Comparison of ENCODE assay signal across 9 mouse cellular contexts in the genomic region with DNA sequence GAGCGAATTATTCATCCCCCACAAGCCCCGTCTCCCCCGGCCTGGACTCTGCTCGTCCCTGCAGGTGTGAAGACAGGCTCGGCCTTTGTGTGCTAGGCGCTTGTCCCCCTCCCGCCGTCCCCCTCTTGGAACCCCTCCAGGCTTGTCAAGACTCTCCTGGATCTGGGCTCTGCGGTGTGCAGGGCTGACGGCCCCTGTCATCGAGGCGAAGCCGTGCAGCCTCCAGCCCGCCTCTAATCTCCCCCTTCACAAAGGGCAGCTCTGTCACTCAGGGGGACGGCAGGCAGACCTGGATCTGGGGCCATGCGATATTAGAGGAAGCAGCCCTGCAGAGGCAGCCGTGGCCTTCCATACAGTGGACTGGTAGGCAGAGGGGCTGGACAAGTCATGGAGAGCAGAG. TPM values are rescaled to one million over a fixed set of nuclear protein-coding genes. Genes with fewer than 3 reads are reported as not detected.
DNase-seq lines count a peak whose midpoint lies in the region; ATAC-seq and TF ChIP-seq lines count a peak whose summit lies in the region.
"Had no signal": no experiment of that assay in that cellular context is flagged by ENCODE, and none has a peak within 500 bp of the region (broad histone marks: within the 10 kb centered on the region; RNA-seq: fewer than 3 reads in every experiment).

No protein-coding gene starts in this region.

- H3K9ac ChIP-seq in liver, embryonic 11.5 days (ENCODE audit: low read depth, low read length): 0 out of 2 replicates have a peak overlapping the region, but pooled peaks have one; percentile 7
- H3K9ac ChIP-seq in hindbrain, postnatal 0 days (replicated peaks; ENCODE audit: low read length): no peak overlapping the region
- H3K9ac ChIP-seq in neural tube, embryonic 13.5 days: peak overlapping the region; percentile 58

- ATAC-seq in liver, embryonic 11.5 days (replicated peaks; ENCODE audit: low FRiP score): peak; percentile 64
- ATAC-seq in hindbrain, postnatal 0 days: peak; percentile 63
- peak; percentile 52 for ATAC-seq in neural tube, embryonic 13.5 days (ENCODE audit: low read depth)
- no peak for ATAC-seq in frontal cortex, adult (ENCODE audit: low TSS enrichment)

- WGBS in liver, embryonic 11.5 days: 18% methylated on average over 17 of the region's 17 CpGs
- 5% methylated on average over 17 of the region's 17 CpGs for WGBS in forebrain, embryonic 10.5 days
- 8% methylated on average over 17 of the region's 17 CpGs for WGBS in hindbrain, postnatal 0 days
- WGBS in neural tube, embryonic 13.5 days: 3% methylated on average over 17 of the region's 17 CpGs

- DNase-seq in liver, embryonic 11.5 days (ENCODE audit: low spot score): no peak
- DNase-seq in liver: no peak
- peak; percentile 33 for DNase-seq in forebrain, embryonic 10.5 days (ENCODE audit: extremely low spot score, low spot score)
- DNase-seq in hindbrain, postnatal 0 days (ENCODE audit: low spot score): peak; percentile 55
- no peak for DNase-seq in cerebellum, adult 8-10 months
- DNase-seq in kidney, postnatal 36 days: no peak

- peaks cover 10% of the 10 kb centered on the region for H3K27me3 ChIP-seq in liver, embryonic 11.5 days (replicated peaks; ENCODE audit: control insufficient read depth, insufficient read depth, low read length)
- peaks cover 66% of the 10 kb centered on the region for H3K27me3 ChIP-seq in forebrain, embryonic 10.5 days (ENCODE audit: poor library complexity, severe bottlenecking)
- no peaks in the 10 kb centered on the region for H3K27me3 ChIP-seq in hindbrain, postnatal 0 days (ENCODE audit: insufficient read depth, low read length)
- H3K27me3 ChIP-seq in neural tube, embryonic 13.5 days: peaks cover 11% of the 10 kb centered on the region; the same call in 1 of the 2 replicates

- no peaks in the 10 kb centered on the region for H3K9me3 ChIP-seq in liver, embryonic 11.5 days (ENCODE audit: control insufficient read depth, low read length)
- H3K9me3 ChIP-seq in forebrain, embryonic 10.5 days: no peaks in the 10 kb centered on the region
- no peaks in the 10 kb centered on the region for H3K9me3 ChIP-seq in hindbrain, postnatal 0 days (ENCODE audit: low read length)
- no peaks in the 10 kb centered on the region for H3K9me3 ChIP-seq in neural tube, embryonic 13.5 days
- H3K9me3 ChIP-seq: G1E had no signal

- H3K4me3 ChIP-seq in liver, embryonic 11.5 days (ENCODE audit: low read depth, low read length): no peak overlapping the region; the same call in 1 of the 2 replicates
- peak overlapping the region; percentile 39 for H3K4me3 ChIP-seq in forebrain, embryonic 10.5 days
- H3K4me3 ChIP-seq in hindbrain, postnatal 0 days (ENCODE audit: low read length): no peak overlapping the region
- H3K4me3 ChIP-seq in neural tube, embryonic 13.5 days: no peak overlapping the region

- TF ChIP-seq CTCF in hindbrain, postnatal 0 days (IDR thresholded peaks at IDR 0.05; ENCODE audit: low read depth): no peak

- H3K4me2 ChIP-seq in liver, embryonic 11.5 days: peak overlapping the region; percentile 47
- peak overlapping the region; percentile 22; the same call in 1 of the 2 replicates for H3K4me2 ChIP-seq in hindbrain, postnatal 0 days (ENCODE audit: low read depth, low read length)
- H3K4me2 ChIP-seq in neural tube, embryonic 13.5 days: peak overlapping the region; percentile 45

- H3K36me3 ChIP-seq in liver, embryonic 11.5 days (ENCODE audit: control insufficient read depth, insufficient read depth, low read length): no peaks in the 10 kb centered on the region
- H3K36me3 ChIP-seq in forebrain, embryonic 10.5 days (replicated peaks): no peaks in the 10 kb centered on the region
- H3K36me3 ChIP-seq in hindbrain, postnatal 0 days (ENCODE audit: insufficient read depth, low read length): no peaks in the 10 kb centered on the region
- no peaks in the 10 kb centered on the region for H3K36me3 ChIP-seq in neural tube, embryonic 13.5 days
- H3K36me3 ChIP-seq: G1E had no signal

- H3K27ac ChIP-seq in liver, embryonic 11.5 days (ENCODE audit: low read depth, low read length): no peak overlapping the region
- H3K27ac ChIP-seq in forebrain, embryonic 10.5 days: peak overlapping the region; percentile 63
- no peak overlapping the region for H3K27ac ChIP-seq in hindbrain, postnatal 0 days
- H3K27ac ChIP-seq in neural tube, embryonic 13.5 days (replicated peaks): no peak overlapping the region

- H3K4me1 ChIP-seq in liver, embryonic 11.5 days (replicated peaks; ENCODE audit: control insufficient read depth, insufficient read depth, low read length): peaks cover 3% of the 10 kb centered on the region
- peaks cover 39% of the 10 kb centered on the region for H3K4me1 ChIP-seq in forebrain, embryonic 10.5 days
- peaks cover 4% of the 10 kb centered on the region; the same call in 1 of the 2 replicates for H3K4me1 ChIP-seq in hindbrain, postnatal 0 days (ENCODE audit: insufficient read depth, low read length)
- H3K4me1 ChIP-seq in neural tube, embryonic 13.5 days (replicated peaks): peaks cover 29% of the 10 kb centered on the region

RNA-seq across cellular contexts. Expression of a gene that starts 47.8 kb away (rescaled TPM):
- 384 and 414 TPM in 2 replicates for polyA plus RNA-seq in liver, embryonic 11.5 days (2014; fragmentation: Nextera tagmentation; extraction: Ambion mirVana)
- 301 and 303 TPM in 2 replicates for polyA plus RNA-seq in forebrain, embryonic 10.5 days (2016; fragmentation: Nextera tagmentation; extraction: Ambion mirVana)
- 225 and 245 TPM in 2 replicates for total RNA-seq in hindbrain, postnatal 0 days (2014; rRNA removed)
- 236 and 242 TPM in 2 replicates for polyA plus RNA-seq in hindbrain, postnatal 0 days (2015; fragmentation: Nextera tagmentation; extraction: Ambion mirVana)
- 286 and 299 TPM in 2 replicates for polyA plus RNA-seq in neural tube, embryonic 13.5 days (2015; fragmentation: Nextera tagmentation; extraction: Ambion mirVana)

Comparison
In these comparisons a context has a peak if more than half of its experiments do, and no peak if none do; other contexts are left out.
1. DNase-seq: peak in forebrain, embryonic 10.5 days (single experiment) and hindbrain, postnatal 0 days (single experiment); none in liver, embryonic 11.5 days (single experiment), liver (single experiment), cerebellum, adult 8-10 months (single experiment) and kidney, postnatal 36 days (0 of 2).
2. Peak in every context shown above with its lines, with median percentiles within 50 percentile points of each other: H3K4me2 ChIP-seq.